ENCODE assay signal across 28 mouse cellular contexts in genomic region chr7:64161990-64162389, GRCm38 (mm10). TPM values are rescaled to one million over a fixed set of nuclear protein-coding genes. Genes with fewer than 3 reads are reported as not detected.
DNase-seq lines count a peak whose midpoint lies in the region; ATAC-seq and TF ChIP-seq lines count a peak whose summit lies in the region.
"Had no signal": no experiment of that assay in that cellular context is flagged by ENCODE, and none has a peak within 500 bp of the region (broad histone marks: within the 10 kb centered on the region; RNA-seq: fewer than 3 reads in every experiment).

No protein-coding gene starts in this region.

- no peaks in the 10 kb centered on the region for H3K9me3 ChIP-seq in midbrain, embryonic 10.5 days (replicated peaks)
- no peaks in the 10 kb centered on the region for H3K9me3 ChIP-seq in midbrain, embryonic 15.5 days
- H3K9me3 ChIP-seq: liver, embryonic 15.5 days; midbrain, embryonic 12.5 days had no signal

- 70% methylated on average over 7 of the region's 7 CpGs for WGBS in midbrain, embryonic 10.5 days
- 58% methylated on average over 7 of the region's 7 CpGs for WGBS in midbrain, embryonic 15.5 days

- peaks cover 53% of the 10 kb centered on the region for H3K4me1 ChIP-seq in midbrain, embryonic 10.5 days
- peaks cover 11% of the 10 kb centered on the region for H3K4me1 ChIP-seq in midbrain, embryonic 15.5 days
- H3K4me1 ChIP-seq: liver, embryonic 15.5 days had no signal

- TF ChIP-seq CTCF in layer of hippocampus, adult 2 months (conservative IDR thresholded peaks at IDR 0.05), result no peak

- no peak overlapping the region for H3K4me2 ChIP-seq in midbrain, embryonic 15.5 days
- H3K4me2 ChIP-seq: hindbrain, embryonic 14.5 days; liver, embryonic 15.5 days; midbrain, embryonic 12.5 days had no signal

- no peak overlapping the region for H3K4me3 ChIP-seq in layer of hippocampus, adult 2 months
- H3K4me3 ChIP-seq in midbrain, embryonic 10.5 days, result no peak overlapping the region
- H3K4me3 ChIP-seq in midbrain, embryonic 15.5 days, result no peak overlapping the region
- H3K4me3 ChIP-seq: liver, embryonic 15.5 days; midbrain, embryonic 12.5 days had no signal

- H3K27ac ChIP-seq in layer of hippocampus, adult 2 months, result peak overlapping the region; percentile 62
- peak overlapping the region; percentile 63 for H3K27ac ChIP-seq in midbrain, embryonic 10.5 days (replicated peaks)
- H3K27ac ChIP-seq in midbrain, embryonic 15.5 days, result no peak overlapping the region
- H3K27ac ChIP-seq: hindbrain, embryonic 14.5 days; kidney, postnatal 0 days; liver, embryonic 15.5 days; midbrain, embryonic 12.5 days; stomach, postnatal 0 days had no signal

- no peaks in the 10 kb centered on the region for H3K36me3 ChIP-seq in midbrain, embryonic 10.5 days
- H3K36me3 ChIP-seq in midbrain, embryonic 15.5 days (replicated peaks), result no peaks in the 10 kb centered on the region
- H3K36me3 ChIP-seq: liver, embryonic 15.5 days; midbrain, embryonic 12.5 days had no signal

- no peak for ATAC-seq in midbrain, embryonic 15.5 days (replicated peaks)
- ATAC-seq: activated CD4-positive, CD25-positive, alpha-beta regulatory T cell, adult 4 months; inflammation-experienced regulatory T-cells, adult 6 months had no signal

- no peak overlapping the region for H3K9ac ChIP-seq in midbrain, embryonic 15.5 days
- H3K9ac ChIP-seq: hindbrain, embryonic 14.5 days; liver, embryonic 15.5 days; midbrain, embryonic 12.5 days had no signal

- DNase-seq in embryo, embryonic 10 days (ENCODE audit: low spot score), result peak; percentile 32
- no peak for DNase-seq in embryo, embryonic 11 days
- DNase-seq in layer of hippocampus, adult 2 months (ENCODE audit: low spot score in 2 of 2), result no peak
- no peak for DNase-seq in layer of hippocampus, adult 18-20 months (ENCODE audit: low spot score in 2 of 2)
- no peak for DNase-seq in midbrain, embryonic 10.5 days (ENCODE audit: low spot score)
- peak; percentile 52 for DNase-seq in lung, postnatal 36 days
- DNase-seq in urinary bladder, postnatal 10 days (ENCODE audit: low spot score), result no peak
- DNase-seq: adrenal gland, postnatal 10 days; cerebellum, adult 8-10 months; cerebellum, postnatal 36 days; gastrocnemius, postnatal 10 days; kidney, adult 18-20 months; liver; right cerebral cortex, postnatal 14 days had no signal

- no peaks in the 10 kb centered on the region for H3K27me3 ChIP-seq in midbrain, embryonic 10.5 days (ENCODE audit: low read depth, poor library complexity, severe bottlenecking)
- no peaks in the 10 kb centered on the region for H3K27me3 ChIP-seq in midbrain, embryonic 15.5 days (replicated peaks)
- H3K27me3 ChIP-seq: liver, embryonic 15.5 days; midbrain, embryonic 12.5 days had no signal

RNA-seq across cellular contexts. Expression of gene Trpm1, which starts 8.4 kb away (rescaled TPM):
- not detected for total RNA-seq in layer of hippocampus, adult 2 months (2021)
- not detected for total RNA-seq in layer of hippocampus, adult 18-20 months (2021)
- 0.41 and 6.1 TPM in 2 replicates for polyA plus RNA-seq in midbrain, embryonic 10.5 days (2016; fragmentation: Nextera tagmentation; extraction: Ambion mirVana)
- polyA plus RNA-seq in midbrain, embryonic 15.5 days (2015; fragmentation: Nextera tagmentation; extraction: Ambion mirVana), result 0.19 and 0.26 TPM in 2 replicates
- total RNA-seq: granulocyte monocyte progenitor cell, adult 5-6 weeks; heart, postnatal 25 days; megakaryocyte progenitor cell, adult 5-6 weeks; monocyte, adult 5-6 weeks had no signal
- polyA plus RNA-seq: heart, embryonic 14.5 days; large intestine, adult 2 months; liver, embryonic 15.5 days had no signal

Comparison
In these comparisons a context has a peak if more than half of its experiments do, and no peak if none do; other contexts are left out.
1. DNase-seq: peak in embryo, embryonic 10 days (single experiment) and lung, postnatal 36 days (single experiment); none in embryo, embryonic 11 days (single experiment), layer of hippocampus, adult 2 months (0 of 2), layer of hippocampus, adult 18-20 months (0 of 2), midbrain, embryonic 10.5 days (single experiment) and urinary bladder, postnatal 10 days (single experiment).